Comparison of ENCODE assay signal across 19 mouse cellular contexts in genomic region chr9:64236056-64236455, GRCm38 (mm10). TPM values are rescaled to one million over a fixed set of nuclear protein-coding genes. Genes with fewer than 3 reads are reported as not detected.
DNase-seq lines count a peak whose midpoint lies in the region; ATAC-seq lines count a peak whose summit lies in the region.
"Had no signal": no experiment of that assay in that cellular context is flagged by ENCODE, and none has a peak within 500 bp of the region (broad histone marks: within the 10 kb centered on the region; RNA-seq: fewer than 3 reads in every experiment).

No protein-coding gene starts in this region.

- no peak overlapping the region for H3K27ac ChIP-seq in heart, embryonic 12.5 days (ENCODE audit: poor library complexity, severe bottlenecking)
- no peak overlapping the region for H3K27ac ChIP-seq in midbrain, embryonic 11.5 days (ENCODE audit: low read depth, low read length)
- no peak overlapping the region for H3K27ac ChIP-seq in midbrain, embryonic 16.5 days (ENCODE audit: low read length)

- ATAC-seq in heart, embryonic 12.5 days (ENCODE audit: insufficient number of reproducible peaks, low FRiP score), result no peak
- ATAC-seq in midbrain, embryonic 11.5 days (ENCODE audit: low FRiP score), result no peak
- ATAC-seq in midbrain, embryonic 16.5 days, result no peak
- ATAC-seq: activated CD4-positive, CD25-positive, alpha-beta regulatory T cell, adult 4 months; CD4-positive, CD25-positive, alpha-beta regulatory T cell, adult 4 months; Patski had no signal

- no peak overlapping the region for H3K4me2 ChIP-seq in heart, embryonic 12.5 days
- H3K4me2 ChIP-seq in midbrain, embryonic 11.5 days, result no peak overlapping the region
- H3K4me2 ChIP-seq in midbrain, embryonic 16.5 days (ENCODE audit: low read length), result no peak overlapping the region

- no peak overlapping the region for H3K9ac ChIP-seq in heart, embryonic 12.5 days
- no peak overlapping the region for H3K9ac ChIP-seq in midbrain, embryonic 11.5 days (ENCODE audit: low read length)
- H3K9ac ChIP-seq in midbrain, embryonic 16.5 days (ENCODE audit: low read depth, low read length), result no peak overlapping the region

- 93% methylated on average over 7 of the region's 7 CpGs for WGBS in heart, embryonic 12.5 days
- WGBS in midbrain, embryonic 11.5 days, result 97% methylated on average over 7 of the region's 7 CpGs
- 97% methylated on average over 7 of the region's 7 CpGs for WGBS in midbrain, embryonic 16.5 days

- H3K27me3 ChIP-seq in heart, embryonic 12.5 days (replicated peaks), result no peaks in the 10 kb centered on the region
- H3K27me3 ChIP-seq in midbrain, embryonic 11.5 days (ENCODE audit: control insufficient read depth, insufficient read depth, low read length), result no peaks in the 10 kb centered on the region
- no peaks in the 10 kb centered on the region for H3K27me3 ChIP-seq in midbrain, embryonic 16.5 days (ENCODE audit: control insufficient read depth, insufficient read depth, low read depth, low read length)
- H3K27me3 ChIP-seq: CH12.LX, Patski had no signal

- H3K9me3 ChIP-seq in heart, embryonic 12.5 days (replicated peaks), result no peaks in the 10 kb centered on the region
- no peaks in the 10 kb centered on the region for H3K9me3 ChIP-seq in midbrain, embryonic 11.5 days (ENCODE audit: control insufficient read depth, low read length)
- H3K9me3 ChIP-seq in midbrain, embryonic 16.5 days (replicated peaks; ENCODE audit: control insufficient read depth, low read length, poor library complexity, severe bottlenecking), result no peaks in the 10 kb centered on the region
- H3K9me3 ChIP-seq: G1E had no signal

- H3K36me3 ChIP-seq in heart, embryonic 12.5 days, result 0 out of 2 replicates have a peak, but pooled peaks cover 7% of the 10 kb centered on the region
- 0 out of 2 replicates have a peak, but pooled peaks cover 2% of the 10 kb centered on the region for H3K36me3 ChIP-seq in midbrain, embryonic 11.5 days (ENCODE audit: control insufficient read depth, insufficient read depth, low read length)
- H3K36me3 ChIP-seq in midbrain, embryonic 16.5 days (ENCODE audit: control insufficient read depth, insufficient read depth, low read length), result no peaks in the 10 kb centered on the region

- peak; percentile 64 for DNase-seq in heart, adult 11 months
- DNase-seq in midbrain, embryonic 11.5 days (ENCODE audit: low spot score, missing footprints), result peak; percentile 68
- DNase-seq: adrenal gland, adult 2 months; adrenal gland, adult 8-10 months; adrenal gland, postnatal 10 days; adrenal gland, postnatal 14 days; adrenal gland, postnatal 25 days; adrenal gland, postnatal 36 days; B cell, adult 2 months; cerebellum, adult 11 months; cerebellum, adult 11-12 months; cerebellum, adult 18-20 months had no signal

- H3K4me3 ChIP-seq in heart, embryonic 12.5 days, result no peak overlapping the region
- no peak overlapping the region for H3K4me3 ChIP-seq in midbrain, embryonic 11.5 days (ENCODE audit: low read depth, low read length)
- H3K4me3 ChIP-seq in midbrain, embryonic 16.5 days (ENCODE audit: low read depth, low read length), result no peak overlapping the region

- H3K4me1 ChIP-seq in heart, embryonic 12.5 days (replicated peaks), result peaks cover 28% of the 10 kb centered on the region
- H3K4me1 ChIP-seq in midbrain, embryonic 11.5 days (ENCODE audit: control insufficient read depth, insufficient read depth, low read length), result 0 out of 2 replicates have a peak, but pooled peaks cover 3% of the 10 kb centered on the region
- H3K4me1 ChIP-seq in midbrain, embryonic 16.5 days (ENCODE audit: control insufficient read depth, insufficient read depth, low read length), result peaks cover 4% of the 10 kb centered on the region

RNA-seq across cellular contexts. Expression of gene Uchl4, which starts 1.1 kb away (rescaled TPM):
- 2.7 and 2.8 TPM in 2 replicates for polyA plus RNA-seq in heart, embryonic 12.5 days (2016; fragmentation: Nextera tagmentation; extraction: Ambion mirVana)
- 1.8 and 2.6 TPM in 2 replicates for polyA plus RNA-seq in midbrain, embryonic 11.5 days (2014; fragmentation: Nextera tagmentation; extraction: Ambion mirVana)
- polyA plus RNA-seq in midbrain, embryonic 16.5 days (2015; fragmentation: Nextera tagmentation; extraction: Ambion mirVana), result 2.7 and 2.9 TPM in 2 replicates
- polyA plus RNA-seq: adrenal gland, adult 2 months; G1E had no signal

RNA-seq across cellular contexts. Expression of gene Map2k1, which starts 17.4 kb away (rescaled TPM):
- polyA plus RNA-seq in heart, embryonic 12.5 days (2016; fragmentation: Nextera tagmentation; extraction: Ambion mirVana), result 99.7 and 100 TPM in 2 replicates
- 78.2 and 78.8 TPM in 2 replicates for polyA plus RNA-seq in midbrain, embryonic 11.5 days (2014; fragmentation: Nextera tagmentation; extraction: Ambion mirVana)
- polyA plus RNA-seq in midbrain, embryonic 16.5 days (2015; fragmentation: Nextera tagmentation; extraction: Ambion mirVana), result 62.6 and 68.4 TPM in 2 replicates

RNA-seq across cellular contexts. Expression of gene Tipin, which starts 45.3 kb away (rescaled TPM):
- 130 and 133 TPM in 2 replicates for polyA plus RNA-seq in heart, embryonic 12.5 days (2016; fragmentation: Nextera tagmentation; extraction: Ambion mirVana)
- 286 TPM in 2 replicates for polyA plus RNA-seq in midbrain, embryonic 11.5 days (2014; fragmentation: Nextera tagmentation; extraction: Ambion mirVana)
- 56.3 and 66.2 TPM in 2 replicates for polyA plus RNA-seq in midbrain, embryonic 16.5 days (2015; fragmentation: Nextera tagmentation; extraction: Ambion mirVana)

RNA-seq across cellular contexts. Expression of gene Snapc5, which starts 57.0 kb away (rescaled TPM):
- polyA plus RNA-seq in heart, embryonic 12.5 days (2016; fragmentation: Nextera tagmentation; extraction: Ambion mirVana), result 21.9 and 23.0 TPM in 2 replicates
- polyA plus RNA-seq in midbrain, embryonic 11.5 days (2014; fragmentation: Nextera tagmentation; extraction: Ambion mirVana), result 37.3 and 37.4 TPM in 2 replicates
- polyA plus RNA-seq in midbrain, embryonic 16.5 days (2015; fragmentation: Nextera tagmentation; extraction: Ambion mirVana), result 28.3 and 30.8 TPM in 2 replicates
